Mouse (Mus musculus): Measurements from ENCODE around the gene Dock8. TPM values are rescaled to one million over a fixed set of nuclear protein-coding genes. Genes with fewer than 3 reads are reported as not detected.

Dock8 gene
- total and polyA plus RNA-seq, 3 experiments = 9.8 to 37.5 (median 22.4) TPM

GRCm38 (mm10) chr19:25171395-25171794 is 172.1 kb downstream of the Dock8 start:
- no peak overlapping the region for H3K4me2 ChIP-seq (ENCODE audit: insufficient read depth, low read depth, poor library complexity, severe bottlenecking)
- no peak overlapping the region for H3K27ac ChIP-seq (ENCODE audit: insufficient read depth, low read depth)
- H3K27me3 ChIP-seq (replicated peaks) = no peaks in the 10 kb centered on the region
- H3K9me3 ChIP-seq (replicated peaks; ENCODE audit: low read length) = no peaks in the 10 kb centered on the region
- in situ Hi-C loops (cut with MboI; ENCODE audit: low pct_ligation_motif_present, low pct_unique_long_range_greater_than_20kb, low sequenced_read_pairs) (no loop called here), dilution Hi-C loops (cut with MboI; ENCODE audit: extremely low pct_ligation_motif_present, extremely low pct_unique_long_range_greater_than_20kb, low sequenced_read_pairs) (no loop called here)
- no peak overlapping the region for H3K9ac ChIP-seq (ENCODE audit: insufficient read depth, low read depth)
- H3K4me3 ChIP-seq (replicated peaks in 1 of 3; ENCODE audit: low read depth in 2 of 3, low read length in 2 of 3, poor library complexity in 1 of 3) = no peak overlapping the region
- H3K36me3 ChIP-seq (replicated peaks in 1 of 2; ENCODE audit: control insufficient read depth in 1 of 2, insufficient read depth in 1 of 2, low read length in 1 of 2) = peaks cover 70 to 98% of the 10 kb centered on the region in 2 experiments
- H3K4me1 ChIP-seq (ENCODE audit: control insufficient read depth in 1 of 2, insufficient read depth in 2 of 2) = no peaks in the 10 kb centered on the region
- no peak for TF ChIP-seq MAZ (IDR thresholded peaks at IDR 0.05; ENCODE audit: low read depth, low read length)
- no peak for TF ChIP-seq MAFK (IDR thresholded peaks at IDR 0.05; ENCODE audit: insufficient replicate concordance, low read length)
- TF ChIP-seq ZMIZ1 (IDR thresholded peaks at IDR 0.05; ENCODE audit: low read depth, low read length) = no peak
- TF ChIP-seq TBP (conservative IDR thresholded peaks at IDR 0.05; ENCODE audit: low read depth, low read length) = no peak
- no peak for TF ChIP-seq ZKSCAN1 (IDR thresholded peaks at IDR 0.05; ENCODE audit: borderline replicate concordance, low read depth, low read length)
- no peak for TF ChIP-seq USF1 (IDR thresholded peaks at IDR 0.05; ENCODE audit: low read depth, low read length)
- no peak for TF ChIP-seq POLR2A (IDR thresholded peaks at IDR 0.05; ENCODE audit: low read depth, low read length)
- no peak for TF ChIP-seq E2F4 (IDR thresholded peaks at IDR 0.05; ENCODE audit: insufficient replicate concordance, low read depth, low read length)
- no peak for TF ChIP-seq EP300 (IDR thresholded peaks at IDR 0.05; ENCODE audit: low read length)
- no peak for TF ChIP-seq ZNF384 (IDR thresholded peaks at IDR 0.05; ENCODE audit: low read depth, low read length)
- TF ChIP-seq SMC3 (IDR thresholded peaks at IDR 0.05; ENCODE audit: low read depth, low read length) = no peak
- TF ChIP-seq HCFC1 (IDR thresholded peaks at IDR 0.05; ENCODE audit: low read depth, low read length) = no peak
- no peak for TF ChIP-seq JUND (conservative IDR thresholded peaks at IDR 0.05; ENCODE audit: low read depth, low read length)
- DNase-seq (ENCODE audit: extremely low read depth) = no peak
- H3K79me2 ChIP-seq (replicated peaks; ENCODE audit: control insufficient read depth, extremely low read depth, insufficient read depth, poor library complexity, severe bottlenecking) = no peaks in the 10 kb centered on the region

- Histone ChIP-seq H3K79me2 (replicated peaks; ENCODE audit: control insufficient read depth, extremely low read depth, insufficient read depth, poor library complexity, severe bottlenecking) (no peaks in the 10 kb centered on the region), H3K4me2 (ENCODE audit: insufficient read depth, low read depth, poor library complexity, severe bottlenecking) (no peak overlapping the region), H3K9ac (ENCODE audit: insufficient read depth, low read depth) (no peak overlapping the region), H3K27me3 (replicated peaks) (no peaks in the 10 kb centered on the region), H3K36me3 (replicated peaks in 1 of 2; ENCODE audit: control insufficient read depth in 1 of 2, insufficient read depth in 1 of 2, low read length in 1 of 2) (peaks cover 79 to 96% of the 10 kb centered on the region in 2 experiments), H3K27ac (ENCODE audit: insufficient read depth, low read depth) (no peak overlapping the region), H3K9me3 (replicated peaks; ENCODE audit: low read length) (no peaks in the 10 kb centered on the region), H3K4me1 (ENCODE audit: control insufficient read depth in 1 of 2, insufficient read depth in 2 of 2) (no peaks in the 10 kb centered on the region), H3K4me3 (replicated peaks in 1 of 3; ENCODE audit: low read depth in 2 of 3, low read length in 2 of 3, poor library complexity in 1 of 3) (no peak overlapping the region)
- in situ Hi-C loops (cut with MboI; ENCODE audit: low pct_ligation_motif_present, low pct_unique_long_range_greater_than_20kb, low sequenced_read_pairs) = no loop called here
- TF ChIP-seq SIN3A (IDR thresholded peaks at IDR 0.05; ENCODE audit: low read length) = no peak
- no peak for TF ChIP-seq SMC3 (IDR thresholded peaks at IDR 0.05; ENCODE audit: low read depth, low read length)
- TF ChIP-seq PAX5 (IDR thresholded peaks at IDR 0.05; ENCODE audit: low read length) = no peak
- TF ChIP-seq MXI1 (IDR thresholded peaks at IDR 0.05; ENCODE audit: low read depth, low read length) = no peak
- no peak for TF ChIP-seq ZC3H11A (IDR thresholded peaks at IDR 0.05; ENCODE audit: low read depth, low read length)
- no peak for TF ChIP-seq ETS1 (conservative IDR thresholded peaks at IDR 0.05; ENCODE audit: low read depth, low read length)
- TF ChIP-seq E2F4 (IDR thresholded peaks at IDR 0.05; ENCODE audit: insufficient replicate concordance, low read depth, low read length) = no peak
- no peak for TF ChIP-seq HCFC1 (IDR thresholded peaks at IDR 0.05; ENCODE audit: low read depth, low read length)
- no peak for TF ChIP-seq POLR2AphosphoS2 (IDR thresholded peaks at IDR 0.05; ENCODE audit: low read depth, low read length)
- no peak for TF ChIP-seq MAX (IDR thresholded peaks at IDR 0.05; ENCODE audit: low read length)
- TF ChIP-seq ELF1 (IDR thresholded peaks at IDR 0.05; ENCODE audit: low read depth, low read length) = no peak
- TF ChIP-seq IRF4 (IDR thresholded peaks at IDR 0.05; ENCODE audit: low read depth, low read length) = no peak
- no peak for TF ChIP-seq MEF2A (IDR thresholded peaks at IDR 0.05; ENCODE audit: borderline replicate concordance, low read depth, low read length)
- no peak for TF ChIP-seq JUND (conservative IDR thresholded peaks at IDR 0.05; ENCODE audit: low read depth, low read length)
- no peak for TF ChIP-seq BHLHE40 (IDR thresholded peaks at IDR 0.05; ENCODE audit: low read depth, low read length)
- TF ChIP-seq USF2 (conservative IDR thresholded peaks at IDR 0.05; ENCODE audit: low read depth, low read length) = no peak
- no peak for TF ChIP-seq TBP (conservative IDR thresholded peaks at IDR 0.05; ENCODE audit: low read depth, low read length)
- DNase-seq (ENCODE audit: extremely low read depth) = no peak
- dilution Hi-C loops (cut with MboI; ENCODE audit: extremely low pct_ligation_motif_present, extremely low pct_unique_long_range_greater_than_20kb, low sequenced_read_pairs) = no loop called here
Observed at GRCm38 (mm10) chr19:25176746-25177145, 177.4 kb downstream of the Dock8 start.
